Mouse (Mus musculus) neural tube, embryonic 10.5 days (tissue): ENCODE measurements around the gene Peak1.
"Not testable (repeated sequence)": the region's sequence is repeated elsewhere in the genome, so short reads cannot be mapped to it uniquely, and the experiment has no call there.

ENCODE experiments used
- DNase-seq: peaks from one replicate; pipeline ENCODE4 v3.0.0-alpha.2; 2017; ENCODE audit warnings: low spot score; ENCODE audit errors: extremely low spot score

Gene Peak1

GRCm38 (mm10) chr9:56257227-56258000, 160.5 kb downstream of the Peak1 start:
- no peak for DNase-seq

GRCm38 (mm10) chr9:56255676-56256432, 162.0 kb downstream of the Peak1 start:
- no peak for DNase-seq

- no peak for DNase-seq
Observed at GRCm38 (mm10) chr9:56244336-56244735, 173.5 kb downstream of the Peak1 start.

GRCm38 (mm10) chr9:56243885-56244284, 174.0 kb downstream of the Peak1 start:
- no peak for DNase-seq

GRCm38 (mm10) chr9:56242686-56243085, 175.2 kb downstream of the Peak1 start:
- no peak for DNase-seq

- no peak for DNase-seq
Observed at GRCm38 (mm10) chr9:56241076-56241475, 176.8 kb downstream of the Peak1 start.

GRCm38 (mm10) chr9:56235871-56236298, 182.0 kb downstream of the Peak1 start:
- DNase-seq = no peak

GRCm38 (mm10) chr9:56235281-56235680, 182.6 kb downstream of the Peak1 start:
- DNase-seq = no peak

- DNase-seq = no peak
Observed at GRCm38 (mm10) chr9:56234561-56234960, 183.3 kb downstream of the Peak1 start.

GRCm38 (mm10) chr9:56233316-56233715, 184.6 kb downstream of the Peak1 start:
- DNase-seq = no peak

- DNase-seq = no peak
Observed at GRCm38 (mm10) chr9:56230906-56231305, 187.0 kb downstream of the Peak1 start.

GRCm38 (mm10) chr9:56227626-56228025, 190.2 kb downstream of the Peak1 start:
- DNase-seq = no peak

GRCm38 (mm10) chr9:56223429-56224051, 194.3 kb downstream of the Peak1 start:
- not testable (repeated sequence) for DNase-seq

- no peak for DNase-seq
Observed at GRCm38 (mm10) chr9:56218860-56219259, 199.0 kb downstream of the Peak1 start.

GRCm38 (mm10) chr9:56218043-56218442, 199.8 kb downstream of the Peak1 start:
- no peak for DNase-seq

GRCm38 (mm10) chr9:56217386-56217785, 200.5 kb downstream of the Peak1 start:
- DNase-seq = no peak

GRCm38 (mm10) chr9:56213451-56214291, 204.2 kb downstream of the Peak1 start:
- peak; percentile 46 for DNase-seq

GRCm38 (mm10) chr9:56208817-56209216, 209.1 kb downstream of the Peak1 start:
- no peak for DNase-seq

- DNase-seq = no peak
Observed at GRCm38 (mm10) chr9:56207516-56207915, 210.4 kb downstream of the Peak1 start.

GRCm38 (mm10) chr9:56207083-56207482, 210.8 kb downstream of the Peak1 start:
- no peak for DNase-seq

- no peak for DNase-seq
Observed at GRCm38 (mm10) chr9:56205336-56205735, 212.5 kb downstream of the Peak1 start.
